11 mouse cellular contexts compared by ENCODE assay signal in genomic region chr6:87746849-87747248, GRCm38 (mm10). TPM values are rescaled to one million over a fixed set of nuclear protein-coding genes. Genes with fewer than 3 reads are reported as not detected.
A peak's percentile ranks its signal among the peaks of the same experiment; 100 is the strongest.
DNase-seq lines count a peak whose midpoint lies in the region; ATAC-seq and TF ChIP-seq lines count a peak whose summit lies in the region.
"Had no signal": no experiment of that assay in that cellular context is flagged by ENCODE, and none has a peak within 500 bp of the region (broad histone marks: within the 10 kb centered on the region; RNA-seq: fewer than 3 reads in every experiment).

No protein-coding gene starts in this region.

- H3K9me3 ChIP-seq in forebrain, embryonic 11.5 days (ENCODE audit: control insufficient read depth, low read length) = no peaks in the 10 kb centered on the region

- H3K27me3 ChIP-seq in kidney, adult 2 months (replicated peaks; ENCODE audit: control insufficient read depth, insufficient read depth, low read length) = no peaks in the 10 kb centered on the region
- no peaks in the 10 kb centered on the region for H3K27me3 ChIP-seq in forebrain, embryonic 11.5 days (ENCODE audit: control insufficient read depth, insufficient read depth, low read length)

- no peak overlapping the region for H3K4me2 ChIP-seq in forebrain, embryonic 11.5 days (ENCODE audit: low read depth, low read length, severe bottlenecking)

- no peak overlapping the region for H3K4me3 ChIP-seq in kidney, adult 2 months (ENCODE audit: insufficient read depth, low read depth, low read length)
- no peak overlapping the region for H3K4me3 ChIP-seq in forebrain, embryonic 11.5 days (ENCODE audit: low read depth, low read length)
- H3K4me3 ChIP-seq: layer of hippocampus, adult 2 months had no signal

- TF ChIP-seq POLR2A in kidney, adult 2 months (IDR thresholded peaks at IDR 0.05; ENCODE audit: low read depth, low read length) = no peak

- H3K27ac ChIP-seq in kidney, adult 2 months (ENCODE audit: insufficient read depth, low read depth, low read length) = no peak overlapping the region; the same call in 1 of the 2 replicates
- no peak overlapping the region for H3K27ac ChIP-seq in forebrain, embryonic 11.5 days (ENCODE audit: low read depth, low read length)
- H3K27ac ChIP-seq: layer of hippocampus, adult 2 months had no signal

- no peak for ATAC-seq in forebrain, embryonic 11.5 days (replicated peaks; ENCODE audit: low FRiP score)

- WGBS in kidney, adult 2 months = 71% methylated on average over 2 of the region's 2 CpGs
- 88% methylated on average over 2 of the region's 2 CpGs for WGBS in forebrain, embryonic 11.5 days

- peak; percentile 49 for DNase-seq in kidney, adult 2 months
- DNase-seq in kidney, adult 8-10 months = no peak
- DNase-seq in gastrocnemius, adult 18-20 months (ENCODE audit: low spot score) = peak; percentile 69
- peak; percentile 70 for DNase-seq in kidney, postnatal 14 days
- peak; percentile 69 for DNase-seq in lung, postnatal 36 days
- DNase-seq in ovary, postnatal 36 days (ENCODE audit: low spot score) = no peak
- no peak for DNase-seq in forebrain, embryonic 11.5 days (ENCODE audit: low spot score)
- DNase-seq in natural killer cell, adult 2 months (ENCODE audit: low spot score in 2 of 2) = no peak

- H3K9ac ChIP-seq in forebrain, embryonic 11.5 days (ENCODE audit: low read length) = no peak overlapping the region

- no peaks in the 10 kb centered on the region for H3K36me3 ChIP-seq in kidney, adult 2 months (ENCODE audit: control insufficient read depth, insufficient read depth, low read length)
- H3K36me3 ChIP-seq in forebrain, embryonic 11.5 days (ENCODE audit: control insufficient read depth, insufficient read depth, low read length) = no peaks in the 10 kb centered on the region

- no peak for TF ChIP-seq CTCF in kidney, adult 2 months (conservative IDR thresholded peaks at IDR 0.05; ENCODE audit: insufficient read depth, insufficient read length, low read depth, low read length)

- H3K4me1 ChIP-seq in kidney, adult 2 months (ENCODE audit: control insufficient read depth, insufficient read depth, low read length) = no peaks in the 10 kb centered on the region
- no peaks in the 10 kb centered on the region for H3K4me1 ChIP-seq in forebrain, embryonic 11.5 days (replicated peaks; ENCODE audit: control insufficient read depth, insufficient read depth, low read length)

RNA-seq across cellular contexts. Expression of gene Efcc1, which starts 16.2 kb away (rescaled TPM):
- 2.7 and 3.0 TPM in 2 replicates for polyA plus RNA-seq in kidney, adult 2 months (2012; rRNA removed)
- total RNA-seq in gastrocnemius, adult 18-20 months (2021) = under 1 TPM; 0.66 to 0.74 TPM
- 1.5 TPM in 2 replicates for polyA plus RNA-seq in forebrain, embryonic 11.5 days (2014; fragmentation: Nextera tagmentation; extraction: Ambion mirVana)
- total RNA-seq: CH12.LX; neutrophil, adult 5-6 weeks had no signal

RNA-seq across cellular contexts. Expression of gene Gp9, which starts 31.0 kb away (rescaled TPM):
- polyA plus RNA-seq in kidney, adult 2 months (2012; rRNA removed) = 0.66 and 1.1 TPM in 2 replicates
- total RNA-seq in gastrocnemius, adult 18-20 months (2021) = not detected
- 2.5 and 2.8 TPM in 2 replicates for polyA plus RNA-seq in forebrain, embryonic 11.5 days (2014; fragmentation: Nextera tagmentation; extraction: Ambion mirVana)
- total RNA-seq: CH12.LX had no signal

Comparison
In these comparisons a context has a peak if more than half of its experiments do, and no peak if none do; other contexts are left out.
1. DNase-seq: peak in kidney, adult 2 months (single experiment), gastrocnemius, adult 18-20 months (single experiment), kidney, postnatal 14 days (single experiment) and lung, postnatal 36 days (single experiment); none in kidney, adult 8-10 months (0 of 2), ovary, postnatal 36 days (single experiment), forebrain, embryonic 11.5 days (single experiment) and natural killer cell, adult 2 months (0 of 2).